Mouse (Mus musculus) stomach, embryonic 16.5 days (tissue): ENCODE measurements around the gene Art3. TPM values are rescaled to one million over a fixed set of nuclear protein-coding genes. Genes with fewer than 3 reads are reported as not detected.

ENCODE experiments used
- ATAC-seq: fragments of 200-750 bp; cut with Nextera tagmentation; 2 replicates; pipeline ENCODE4 v1.8.0; 2017; ENCODE audit warnings: moderate number of reproducible peaks, moderate TSS enrichment; ENCODE audit not compliant: insufficient read depth, low FRiP score
- H3K27ac ChIP-seq: fragments of 300-500 bp; sonication (generic); 2 replicates; pipeline ENCODE4 v1.5.1; 2014; ENCODE audit warnings: low read length
- H3K27me3 ChIP-seq: fragments of 300-500 bp; sonication (generic); 2 replicates; pipeline ENCODE4 v1.6.1; 2014; ENCODE audit warnings: low read length, control low read depth, mixed read lengths; ENCODE audit not compliant: control insufficient read depth, insufficient read depth
- H3K36me3 ChIP-seq: fragments of 300-500 bp; sonication (generic); 2 replicates; pipeline ENCODE4 v1.6.1; 2014; ENCODE audit warnings: low read length; ENCODE audit not compliant: control insufficient read depth, insufficient read depth
- H3K4me1 ChIP-seq: fragments of 300-500 bp; sonication (generic); 2 replicates; pipeline ENCODE4 v1.6.1; 2014; ENCODE audit warnings: low read length, control low read depth, mixed read lengths; ENCODE audit not compliant: control insufficient read depth, insufficient read depth
- H3K4me2 ChIP-seq: fragments of 300-500 bp; sonication (generic); 2 replicates; pipeline ENCODE4 v1.6.1; 2014; ENCODE audit warnings: low read depth, low read length, mixed read lengths
- H3K4me3 ChIP-seq: fragments of 300-500 bp; sonication (generic); replicated peaks from 2 replicates; pipeline ENCODE4 v1.5.1; 2014; ENCODE audit warnings: mild to moderate bottlenecking, low read length
- H3K9ac ChIP-seq: fragments of 300-500 bp; sonication (generic); 2 replicates; pipeline ENCODE4 v1.6.1; 2014; ENCODE audit warnings: low read length
- H3K9me3 ChIP-seq: fragments of 300-500 bp; sonication (generic); replicated peaks from 2 replicates; pipeline ENCODE4 v1.6.1; 2016; ENCODE audit warnings: low read length, control low read depth; ENCODE audit not compliant: control insufficient read depth
- WGBS: fragments of 180-500 bp; shearing (Covaris S2); extraction: QIAGEN DNeasy Blood & Tissue Kit; methylation state at CpG from one replicate; pipeline ENCODE4 v1.1.7; 2014; 5-methylcytosine and 5-hydroxymethylcytosine counted together
- microRNA-seq: library from miRNA; unstranded; fragments of <30 nt; microRNA quantifications from one replicate; pipeline ENCODE4, GENCODE M21; 2016
- polyA plus RNA-seq: library from polyadenylated mRNA; unstranded; fragments of >200 nt; fragmentation: Nextera tagmentation; extraction: Ambion mirVana; gene quantifications from 2 replicates; pipeline ENCODE4 v1.2.1, GENCODE M21; 2015

The Art3 gene
- polyA plus RNA-seq, 1 experiment from 2014 or later, result 7.3 TPM

GRCm38 (mm10) chr5:92461321-92461720 is 129.7 kb downstream of the Art3 start:
- H3K36me3 ChIP-seq, result no peaks in the 10 kb centered on the region
- ATAC-seq, result no peak

More at GRCm38 (mm10) chr5:92461321-92461720, 129.7 kb downstream of the Art3 start:
- 25% methylated on average over 5 of the region's 5 CpGs for WGBS
- H3K9ac ChIP-seq, result no peak overlapping the region
- no peak overlapping the region for H3K4me2 ChIP-seq
- H3K4me3 ChIP-seq, result no peak overlapping the region
- no peaks in the 10 kb centered on the region for H3K9me3 ChIP-seq
- H3K27me3 ChIP-seq, result no peaks in the 10 kb centered on the region
- no peaks in the 10 kb centered on the region for H3K4me1 ChIP-seq
- H3K27ac ChIP-seq, result no peak overlapping the region

Small RNA genes lying within 50 kb of the gene (microRNA-seq; reads per million reads assigned to microRNA genes)
- gene Mir6415, result not detected

Other genes with a start within 250 kb of the Art3 start
- gene G3bp2, start 248.1 kb upstream of the Art3 start, polyA plus RNA-seq, result 141 and 146 TPM in 2 replicates
- gene Uso1, start 193.9 kb upstream of the Art3 start, polyA plus RNA-seq, result 46.8 and 50.7 TPM in 2 replicates
- gene U90926, start 116.4 kb upstream of the Art3 start, polyA plus RNA-seq, result not detected in 2 replicates
- gene Ppef2, start 75.5 kb upstream of the Art3 start, polyA plus RNA-seq, result 0.48 and 0.60 TPM in 2 replicates
- gene Naaa, start 53.7 kb upstream of the Art3 start, polyA plus RNA-seq, result 21.4 and 22.1 TPM in 2 replicates
- gene Sdad1, start 21.3 kb upstream of the Art3 start, polyA plus RNA-seq, result 31.3 and 33.3 TPM in 2 replicates
- not detected in 2 replicates for gene Cxcl9, start 3.7 kb upstream of the Art3 start, polyA plus RNA-seq
- 0.97 and 1.8 TPM in 2 replicates for gene Cxcl10, start 17.1 kb downstream of the Art3 start, polyA plus RNA-seq
- 47.1 and 47.3 TPM in 2 replicates for gene Nup54, start 103.4 kb downstream of the Art3 start, polyA plus RNA-seq
- 17.7 and 18.2 TPM in 2 replicates for gene Scarb2, start 175.0 kb downstream of the Art3 start, polyA plus RNA-seq
- gene Fam47e, start 223.2 kb downstream of the Art3 start, polyA plus RNA-seq, result 0.37 and 0.61 TPM in 2 replicates